Mouse (Mus musculus): ENCODE results near the gene Egfr. TPM values are rescaled to one million over a fixed set of nuclear protein-coding genes. Genes with fewer than 3 reads are reported as not detected.

Gene Egfr
- total and polyA plus RNA-seq, 2 experiments from 2014 or later: 12.4 to 29.3 TPM

DNA sequence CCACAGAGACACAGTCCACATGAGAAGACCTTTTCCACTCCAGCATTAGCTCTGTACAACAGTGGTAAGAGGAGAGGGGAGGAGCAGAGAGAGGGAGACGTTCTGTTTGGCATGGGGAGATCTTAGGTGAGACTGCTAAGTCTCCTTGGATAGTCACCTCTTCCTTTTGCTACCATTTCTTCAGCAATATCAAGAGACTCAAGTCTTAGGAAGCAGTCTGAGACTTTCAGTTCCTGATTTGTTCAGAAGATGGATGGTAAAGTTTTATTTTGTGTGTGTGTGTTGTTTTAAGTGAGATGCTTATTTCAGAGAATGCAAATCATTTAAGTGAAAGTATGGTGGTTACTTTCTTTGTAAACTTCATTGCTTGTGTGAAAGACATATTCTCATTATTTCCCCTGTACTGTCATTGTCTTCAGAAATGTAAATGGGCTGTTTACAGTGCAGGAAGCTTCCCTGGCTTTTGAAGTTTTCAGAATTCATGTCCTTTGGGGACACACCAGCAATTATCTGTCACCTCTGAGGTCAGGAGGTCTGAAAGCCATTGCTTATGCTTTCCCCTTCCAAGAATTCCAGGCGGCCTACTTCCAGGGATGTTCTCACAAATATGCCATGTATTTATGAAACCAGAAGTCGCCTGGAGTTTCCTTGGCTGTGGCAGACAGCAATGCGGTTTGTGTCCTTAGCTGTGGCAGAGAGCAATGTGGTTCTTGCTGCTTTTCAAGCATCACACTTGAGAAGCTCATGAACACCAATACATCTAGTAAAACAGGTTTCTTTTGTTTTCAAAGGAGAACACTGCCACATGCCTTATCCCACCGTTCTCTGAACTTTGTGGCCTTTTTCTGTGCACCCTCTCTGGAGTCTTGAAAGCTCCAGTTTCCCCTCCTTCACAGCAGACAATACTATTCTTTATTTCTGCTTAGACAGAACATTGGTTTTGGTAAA is 40.9 kb downstream of the Egfr start:
- Histone ChIP-seq H3K27ac (no peak overlapping the region), H3K9ac (replicated peaks; ENCODE audit: low read length) (no peak overlapping the region), H3K4me1 (ENCODE audit: insufficient read depth, low read length) (no peaks in the 10 kb centered on the region), H3K36me3 (ENCODE audit: insufficient read depth, low read length) (no peaks in the 10 kb centered on the region), H3K9me3 (ENCODE audit: low read length) (no peaks in the 10 kb centered on the region), H3K27me3 (ENCODE audit: insufficient read depth, low read length) (no peaks in the 10 kb centered on the region), H3K4me2 (ENCODE audit: low read depth, low read length) (no peak overlapping the region), H3K4me3 (ENCODE audit: low read length) (no peak overlapping the region)
- no peak for DNase-seq (ENCODE audit: low spot score)
- TF ChIP-seq CTCF (IDR thresholded peaks at IDR 0.05; ENCODE audit: low read depth): no peak
- ATAC-seq: no peak
- 59% methylated on average over 5 of the region's 5 CpGs for WGBS

DNA sequence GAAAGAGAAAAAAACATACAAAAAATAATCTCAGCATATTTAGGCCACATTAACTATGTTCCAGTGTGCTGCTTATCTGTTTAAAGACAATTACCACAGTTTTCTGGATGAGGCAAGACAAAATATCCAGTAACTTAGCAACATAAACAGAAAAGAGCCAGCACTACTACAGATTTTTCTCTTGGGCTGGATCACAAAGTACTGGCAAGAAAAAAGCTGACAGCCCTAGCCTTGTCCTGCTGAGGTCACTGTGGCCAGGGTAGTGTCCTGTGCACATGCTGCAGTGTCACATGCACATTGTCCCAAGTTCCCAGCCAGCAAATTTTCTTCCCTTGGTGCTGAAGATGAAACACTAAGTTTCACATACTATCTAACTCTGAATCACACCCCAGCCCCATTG is 43.0 kb downstream of the Egfr start:
- Histone ChIP-seq H3K4me1 (ENCODE audit: insufficient read depth, low read length) (no peaks in the 10 kb centered on the region), H3K36me3 (ENCODE audit: insufficient read depth, low read length) (no peaks in the 10 kb centered on the region), H3K9me3 (ENCODE audit: low read length) (no peaks in the 10 kb centered on the region), H3K27ac (no peak overlapping the region), H3K9ac (replicated peaks; ENCODE audit: low read length) (no peak overlapping the region), H3K27me3 (ENCODE audit: insufficient read depth, low read length) (no peaks in the 10 kb centered on the region), H3K4me2 (ENCODE audit: low read depth, low read length) (no peak overlapping the region), H3K4me3 (ENCODE audit: low read length) (no peak overlapping the region)
- no peak for TF ChIP-seq CTCF (IDR thresholded peaks at IDR 0.05; ENCODE audit: low read depth)
- DNase-seq (ENCODE audit: low spot score) (no peak), ATAC-seq (no peak)

DNA sequence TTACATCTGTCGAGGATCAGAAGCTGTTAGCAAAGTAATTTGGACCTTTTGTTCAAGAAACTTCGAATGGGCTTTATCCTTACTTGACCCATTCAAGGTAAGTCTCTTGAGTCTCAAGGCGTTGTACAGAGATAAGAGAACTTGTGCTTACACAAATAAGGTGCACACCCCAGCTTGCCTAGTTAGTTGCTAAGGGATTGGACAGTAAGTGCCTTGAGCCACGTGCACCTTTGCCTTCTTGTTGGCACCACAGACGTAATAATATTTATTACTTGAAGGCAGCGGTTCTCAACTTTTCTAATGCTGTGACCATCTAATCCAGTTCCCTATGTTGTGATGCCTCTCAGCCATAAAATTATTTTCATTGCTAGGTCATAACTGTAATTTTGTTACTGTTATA is 43.5 kb downstream of the Egfr start:
- H3K9ac ChIP-seq (replicated peaks; ENCODE audit: low read length): no peak overlapping the region
- no peaks in the 10 kb centered on the region for H3K36me3 ChIP-seq (ENCODE audit: insufficient read depth, low read length)
- no peak overlapping the region for H3K4me2 ChIP-seq (ENCODE audit: low read depth, low read length)
- 86% methylated on average over 6 of the region's 6 CpGs for WGBS
- no peak overlapping the region for H3K27ac ChIP-seq
- no peak for ATAC-seq
- TF ChIP-seq CTCF (IDR thresholded peaks at IDR 0.05; ENCODE audit: low read depth): no peak
- no peak overlapping the region for H3K4me3 ChIP-seq (ENCODE audit: low read length)
- H3K4me1 ChIP-seq (ENCODE audit: insufficient read depth, low read length): no peaks in the 10 kb centered on the region
- no peaks in the 10 kb centered on the region for H3K9me3 ChIP-seq (ENCODE audit: low read length)
- DNase-seq (ENCODE audit: low spot score): no peak
- no peaks in the 10 kb centered on the region for H3K27me3 ChIP-seq (ENCODE audit: insufficient read depth, low read length)

DNA sequence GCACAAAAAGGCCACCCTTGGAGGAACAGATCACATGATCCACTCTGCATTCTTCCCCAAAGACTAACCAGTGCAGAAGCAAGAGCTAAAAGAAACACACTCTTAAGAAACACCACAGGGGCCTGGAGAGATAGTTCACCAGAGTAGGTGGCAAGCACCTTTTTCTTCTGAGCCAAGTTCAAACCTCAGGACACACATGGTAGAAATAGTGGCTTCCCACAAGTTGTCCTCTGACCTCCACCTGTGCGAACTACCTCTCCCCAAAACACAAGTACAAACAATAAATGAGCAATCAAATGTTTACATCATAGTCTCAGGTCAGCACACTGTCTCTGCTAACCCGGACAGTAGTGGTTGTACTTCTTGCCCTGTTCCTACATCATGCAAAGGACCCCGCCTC is 45.5 kb downstream of the Egfr start:
- DNase-seq (ENCODE audit: low spot score) (no peak), ATAC-seq (no peak)
- Histone ChIP-seq H3K9ac (replicated peaks; ENCODE audit: low read length) (no peak overlapping the region), H3K4me3 (ENCODE audit: low read length) (no peak overlapping the region), H3K36me3 (ENCODE audit: insufficient read depth, low read length) (no peaks in the 10 kb centered on the region), H3K9me3 (ENCODE audit: low read length) (no peaks in the 10 kb centered on the region), H3K4me1 (ENCODE audit: insufficient read depth, low read length) (0 out of 2 replicates have a peak, but pooled peaks cover 3% of the 10 kb centered on the region), H3K27me3 (ENCODE audit: insufficient read depth, low read length) (no peaks in the 10 kb centered on the region), H3K4me2 (ENCODE audit: low read depth, low read length) (no peak overlapping the region), H3K27ac (no peak overlapping the region)
- WGBS: 95% methylated on average over 3 of the region's 3 CpGs
- no peak for TF ChIP-seq CTCF (IDR thresholded peaks at IDR 0.05; ENCODE audit: low read depth)

DNA sequence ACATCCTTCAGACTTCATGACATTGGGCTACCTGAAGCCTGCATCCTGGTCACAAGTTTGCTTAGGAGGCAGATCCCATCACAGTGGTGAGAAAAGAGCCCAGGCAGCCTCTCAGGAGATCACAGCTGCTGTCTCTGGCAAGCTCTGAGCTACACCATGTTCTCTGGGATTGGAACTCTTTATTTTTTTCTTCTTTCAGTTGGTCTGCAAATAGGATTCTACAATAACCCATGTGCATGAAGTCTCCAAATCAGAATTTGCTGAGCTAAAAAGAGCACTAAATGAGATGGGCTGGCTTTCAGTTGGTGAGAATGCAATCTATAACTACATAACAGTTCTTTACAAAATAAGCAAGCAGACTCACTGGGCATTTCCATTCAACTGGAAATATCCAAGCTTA is 46.1 kb downstream of the Egfr start:
- Histone ChIP-seq H3K4me1 (ENCODE audit: insufficient read depth, low read length) (0 out of 2 replicates have a peak, but pooled peaks cover 4% of the 10 kb centered on the region), H3K4me3 (ENCODE audit: low read length) (no peak overlapping the region), H3K27me3 (ENCODE audit: insufficient read depth, low read length) (no peaks in the 10 kb centered on the region), H3K9me3 (ENCODE audit: low read length) (no peaks in the 10 kb centered on the region), H3K4me2 (ENCODE audit: low read depth, low read length) (no peak overlapping the region), H3K9ac (replicated peaks; ENCODE audit: low read length) (no peak overlapping the region), H3K36me3 (ENCODE audit: insufficient read depth, low read length) (no peaks in the 10 kb centered on the region), H3K27ac (no peak overlapping the region)
- DNase-seq (ENCODE audit: low spot score) (no peak), ATAC-seq (no peak)
- TF ChIP-seq CTCF (IDR thresholded peaks at IDR 0.05; ENCODE audit: low read depth): no peak

DNA sequence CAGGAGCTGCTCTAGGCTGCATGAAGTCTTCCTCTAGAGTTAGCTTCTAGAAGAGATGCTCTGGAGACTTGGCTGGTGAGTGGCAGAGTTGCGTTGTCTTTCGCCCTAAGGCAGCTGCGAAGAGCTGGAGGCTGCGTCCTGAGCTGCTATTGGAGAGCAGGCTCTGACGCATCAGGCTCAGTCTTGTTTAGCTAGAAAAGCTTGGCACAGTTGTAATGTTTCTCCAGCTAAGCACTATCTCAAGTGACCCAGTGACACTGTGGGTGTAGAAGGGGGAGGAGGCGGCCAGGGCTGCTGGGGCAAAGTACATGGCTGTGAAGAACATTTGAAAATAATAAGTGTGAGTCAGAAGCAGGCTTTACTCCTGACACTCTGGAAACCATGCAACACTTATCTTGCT is 48.5 kb downstream of the Egfr start:
- H3K4me1 ChIP-seq (ENCODE audit: insufficient read depth, low read length): 0 out of 2 replicates have a peak, but pooled peaks cover 4% of the 10 kb centered on the region
- H3K4me2 ChIP-seq (ENCODE audit: low read depth, low read length): no peak overlapping the region
- no peaks in the 10 kb centered on the region for H3K27me3 ChIP-seq (ENCODE audit: insufficient read depth, low read length)
- no peaks in the 10 kb centered on the region for H3K9me3 ChIP-seq (ENCODE audit: low read length)
- DNase-seq (ENCODE audit: low spot score): no peak
- 84% methylated on average over 6 of the region's 6 CpGs for WGBS
- no peak overlapping the region for H3K4me3 ChIP-seq (ENCODE audit: low read length)
- H3K36me3 ChIP-seq (ENCODE audit: insufficient read depth, low read length): no peaks in the 10 kb centered on the region
- no peak overlapping the region for H3K27ac ChIP-seq
- ATAC-seq: no peak
- no peak for TF ChIP-seq CTCF (IDR thresholded peaks at IDR 0.05; ENCODE audit: low read depth)
- H3K9ac ChIP-seq (replicated peaks; ENCODE audit: low read length): no peak overlapping the region

DNA sequence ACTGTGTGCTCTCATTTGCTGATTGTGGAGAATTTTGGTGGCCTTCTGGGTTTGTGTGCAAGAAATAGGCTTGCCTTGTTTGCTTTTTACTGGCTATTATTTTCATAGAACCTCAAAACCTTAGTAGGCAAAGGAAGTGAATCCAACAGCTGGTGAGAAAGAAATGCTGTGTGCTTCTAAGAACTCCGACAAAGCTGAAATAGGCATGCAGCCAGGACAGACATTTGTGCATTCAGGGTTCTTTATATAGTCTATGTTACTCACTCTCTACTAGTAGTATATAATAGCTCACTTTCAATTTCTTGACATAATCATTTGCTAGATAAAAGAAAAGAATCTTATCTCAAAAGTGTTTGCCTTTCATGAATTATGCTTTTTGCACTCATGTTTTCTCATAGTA is 50.7 kb downstream of the Egfr start:
- Histone ChIP-seq H3K36me3 (ENCODE audit: insufficient read depth, low read length) (no peaks in the 10 kb centered on the region), H3K9me3 (ENCODE audit: low read length) (no peaks in the 10 kb centered on the region), H3K4me1 (ENCODE audit: insufficient read depth, low read length) (0 out of 2 replicates have a peak, but pooled peaks cover 4% of the 10 kb centered on the region), H3K9ac (replicated peaks; ENCODE audit: low read length) (no peak overlapping the region), H3K4me3 (ENCODE audit: low read length) (no peak overlapping the region), H3K4me2 (ENCODE audit: low read depth, low read length) (no peak overlapping the region), H3K27ac (no peak overlapping the region), H3K27me3 (ENCODE audit: insufficient read depth, low read length) (no peaks in the 10 kb centered on the region)
- ATAC-seq (no peak), DNase-seq (ENCODE audit: low spot score) (no peak)
- WGBS: 53% methylated on average over 1 of the region's 1 CpGs
- TF ChIP-seq CTCF (IDR thresholded peaks at IDR 0.05; ENCODE audit: low read depth): no peak

Measured in hindbrain, postnatal 0 days (tissue).